8 mouse cellular contexts compared by ENCODE assay signal in genomic region chr7:45238723-45239496, GRCm38 (mm10). TPM values are rescaled to one million over a fixed set of nuclear protein-coding genes. Genes with fewer than 3 reads are reported as not detected.
A peak's percentile ranks its signal among the peaks of the same experiment; 100 is the strongest.
DNase-seq lines count a peak whose midpoint lies in the region; ATAC-seq and TF ChIP-seq lines count a peak whose summit lies in the region.

TSS of gene Cd37 (minus strand) at chr7:45239115.

- no peaks in the 10 kb centered on the region for H3K9me3 ChIP-seq in heart, embryonic 10.5 days
- no peaks in the 10 kb centered on the region for H3K9me3 ChIP-seq in erythroblast, embryonic 14.5 days (ENCODE audit: control insufficient read depth, low read length)
- no peaks in the 10 kb centered on the region for H3K9me3 ChIP-seq in lung, postnatal 0 days (ENCODE audit: low read length)

- no peak within 1 kb of the TSS for H3K9ac ChIP-seq in lung, postnatal 0 days (replicated peaks; ENCODE audit: low read depth)

- peaks cover 48% of the 10 kb centered on the region for H3K4me1 ChIP-seq in heart, embryonic 10.5 days
- H3K4me1 ChIP-seq in erythroblast, embryonic 14.5 days (ENCODE audit: control insufficient read depth), result peaks cover 40% of the 10 kb centered on the region
- peaks cover 11% of the 10 kb centered on the region; the same call in 1 of the 2 replicates for H3K4me1 ChIP-seq in lung, postnatal 0 days (ENCODE audit: insufficient read depth, low read depth, low read length)
- H3K4me1 ChIP-seq in cerebellum, adult 2 months (ENCODE audit: control insufficient read depth, insufficient read depth, low read length), result peaks cover 1% of the 10 kb centered on the region; the same call in 1 of the 2 replicates

- TF ChIP-seq POLR2A in cerebellum, adult 2 months (IDR thresholded peaks at IDR 0.05; ENCODE audit: borderline replicate concordance, insufficient read depth, low read length), result no peak

- peak; percentile 76 for DNase-seq in heart, embryonic 10.5 days (ENCODE audit: low spot score)
- DNase-seq in heart, adult 9 months (ENCODE audit: low spot score in 2 of 2), result no peak
- DNase-seq in lung, postnatal 0 days (ENCODE audit: low spot score), result peak; percentile 46
- DNase-seq in testis, postnatal 10 days (ENCODE audit: low spot score), result peak; percentile 52
- DNase-seq in cerebellum, adult 2 months, result no peak
- no peak for DNase-seq in kidney, postnatal 14 days

- 0 out of 2 replicates have a peak, but pooled peaks have one; percentile 12 for ATAC-seq in lung, postnatal 0 days
- ATAC-seq in frontal cortex, adult (ENCODE audit: low TSS enrichment), result no peak

- TF ChIP-seq EP300 in lung, postnatal 0 days (IDR thresholded peaks at IDR 0.05), result no peak

- TF ChIP-seq CTCF in lung, postnatal 0 days (IDR thresholded peaks at IDR 0.05), result no peak
- no peak for TF ChIP-seq CTCF in cerebellum, adult 2 months (IDR thresholded peaks at IDR 0.05; ENCODE audit: borderline replicate concordance, insufficient read depth, low read depth, low read length)

- no peak within 1 kb of the TSS; the same call in 1 of the 2 replicates for H3K4me2 ChIP-seq in lung, postnatal 0 days (replicated peaks; ENCODE audit: low read depth, low read length)

- H3K27me3 ChIP-seq in heart, embryonic 10.5 days (ENCODE audit: insufficient read depth, poor library complexity, severe bottlenecking), result peaks cover 53% of the 10 kb centered on the region
- peaks cover 21% of the 10 kb centered on the region for H3K27me3 ChIP-seq in erythroblast, embryonic 14.5 days (ENCODE audit: control insufficient read depth)
- H3K27me3 ChIP-seq in lung, postnatal 0 days (replicated peaks; ENCODE audit: insufficient read depth, low read length), result no peaks in the 10 kb centered on the region
- no peaks in the 10 kb centered on the region for H3K27me3 ChIP-seq in cerebellum, adult 2 months (ENCODE audit: control insufficient read depth, insufficient read depth, low read length)

- H3K4me3 ChIP-seq in heart, embryonic 10.5 days, result no peak within 1 kb of the TSS
- peak within 1 kb of the TSS; percentile 61 for H3K4me3 ChIP-seq in erythroblast, embryonic 14.5 days (replicated peaks)
- no peak within 1 kb of the TSS for H3K4me3 ChIP-seq in lung, postnatal 0 days (ENCODE audit: low read depth, low read length)
- H3K4me3 ChIP-seq in cerebellum, adult 2 months (replicated peaks; ENCODE audit: insufficient read depth, low read depth, low read length), result no peak within 1 kb of the TSS

- 0 out of 2 replicates have a peak within 1 kb of the TSS, but pooled peaks have one; percentile 10 for H3K27ac ChIP-seq in heart, embryonic 10.5 days
- H3K27ac ChIP-seq in lung, postnatal 0 days (ENCODE audit: low read length), result 0 out of 2 replicates have a peak within 1 kb of the TSS, but pooled peaks have one; percentile 43
- H3K27ac ChIP-seq in cerebellum, adult 2 months (ENCODE audit: insufficient read depth, low read length), result no peak within 1 kb of the TSS

- 32% methylated on average over 20 of the region's 20 CpGs for WGBS in heart, embryonic 10.5 days
- WGBS in lung, postnatal 0 days, result 31% methylated on average over 20 of the region's 20 CpGs
- 42% methylated on average over 20 of the region's 20 CpGs for WGBS in cerebellum, adult 2 months

- no peaks in the 10 kb centered on the region for H3K36me3 ChIP-seq in heart, embryonic 10.5 days
- H3K36me3 ChIP-seq in erythroblast, embryonic 14.5 days (ENCODE audit: control insufficient read depth), result no peaks in the 10 kb centered on the region
- no peaks in the 10 kb centered on the region for H3K36me3 ChIP-seq in lung, postnatal 0 days (ENCODE audit: insufficient read depth, low read length)

RNA-seq across cellular contexts. Expression of gene Cd37, which starts in this region (rescaled TPM):
- 1.5 and 2.3 TPM in 2 replicates for polyA plus RNA-seq in heart, embryonic 10.5 days (2016; fragmentation: Nextera tagmentation; extraction: Ambion mirVana)
- 0.70 and 1.2 TPM in 2 replicates for polyA plus RNA-seq in erythroblast, embryonic 14.5 days (2012)
- 9.1 and 9.8 TPM in 2 replicates for polyA plus RNA-seq in lung, postnatal 0 days (2015; fragmentation: Nextera tagmentation; extraction: Ambion mirVana)
- polyA plus RNA-seq in cerebellum, adult 2 months (2012; rRNA removed), result 3.1 and 4.3 TPM in 2 replicates

Comparison
In these comparisons a context has a peak if more than half of its experiments do, and no peak if none do; other contexts are left out.
1. DNase-seq: peak in heart, embryonic 10.5 days (single experiment), lung, postnatal 0 days (single experiment) and testis, postnatal 10 days (single experiment); none in heart, adult 9 months (0 of 2), cerebellum, adult 2 months (0 of 2) and kidney, postnatal 14 days (single experiment).